Mouse (Mus musculus) ES-E14 (cell line): ENCODE measurements around the gene Mcfd2.

Experiments used
- CHD2 ChIP-seq: IDR thresholded peaks from 2 replicates; pipeline ENCODE4 v1.6.1; 2014; ENCODE audit warnings: mild to moderate bottlenecking, low read depth, low read length, inconsistent platforms
- HCFC1 ChIP-seq: IDR thresholded peaks from 2 replicates; pipeline ENCODE4 v1.6.1; 2012; ENCODE audit warnings: low read length, inconsistent platforms, borderline replicate concordance; ENCODE audit not compliant: insufficient read depth
- ZC3H11A ChIP-seq: IDR thresholded peaks from 2 replicates; pipeline ENCODE4 v1.6.1; 2012; ENCODE audit warnings: low read depth, mild to moderate bottlenecking, inconsistent platforms, low read length, borderline replicate concordance
- ZNF384 ChIP-seq: IDR thresholded peaks from 2 replicates; pipeline ENCODE4 v1.6.1; 2012; ENCODE audit warnings: low read depth, low read length, inconsistent platforms

DNA sequence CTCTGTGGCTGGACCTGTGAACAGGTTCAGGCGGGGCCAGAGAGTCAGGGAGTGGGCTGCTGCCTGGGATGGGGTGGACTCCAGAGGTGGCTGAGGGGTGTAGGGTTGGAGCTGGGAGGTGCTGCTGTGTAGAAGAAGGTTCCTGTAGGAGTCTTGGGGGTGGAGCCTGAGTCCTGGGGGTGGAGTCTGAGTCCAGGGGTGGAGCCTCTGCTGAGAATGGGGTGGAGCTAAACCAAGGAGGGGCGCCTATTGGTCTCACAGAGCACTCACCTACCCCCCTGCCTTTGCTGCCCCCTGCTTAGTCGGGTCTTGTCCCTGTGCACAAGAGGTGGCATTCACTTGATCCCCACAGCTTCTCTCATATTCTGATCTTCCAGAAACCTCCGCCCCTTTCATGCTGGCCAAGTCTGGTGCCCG, 48.8 kb upstream of the Mcfd2 start:
- TF ChIP-seq ZC3H11A = no peak
- TF ChIP-seq ZNF384 = no peak
- TF ChIP-seq HCFC1 = no peak
- no peak for TF ChIP-seq CHD2
